Mouse (Mus musculus): ENCODE data around the gene Fbxo33. TPM values are rescaled to one million over a fixed set of nuclear protein-coding genes. Genes with fewer than 3 reads are reported as not detected.

Fbxo33 gene
- polyA plus RNA-seq, 1 experiment from 2014 or later: 7.2 TPM

Small RNAs within 50 kb of the gene (microRNA-seq; reads per million reads assigned to microRNA genes)
- not detected for gene Gm27284

Other genes with a start within 250 kb of the Fbxo33 start
- gene Sec23a, start 207.7 kb downstream of the Fbxo33 start, polyA plus RNA-seq (2016; fragmentation: Nextera tagmentation; extraction: Ambion mirVana): 93.0 and 97.1 TPM in 2 replicates
- gene Gemin2, start 206.3 kb downstream of the Fbxo33 start, polyA plus RNA-seq (2016; fragmentation: Nextera tagmentation; extraction: Ambion mirVana): 25.4 and 25.9 TPM in 2 replicates
- 80.4 and 83.2 TPM in 2 replicates for gene Trappc6b, start 158.3 kb downstream of the Fbxo33 start, polyA plus RNA-seq (2016; fragmentation: Nextera tagmentation; extraction: Ambion mirVana)
- gene Pnn, start 152.8 kb downstream of the Fbxo33 start, polyA plus RNA-seq (2016; fragmentation: Nextera tagmentation; extraction: Ambion mirVana): 73.4 and 78.0 TPM in 2 replicates
- 46.2 and 48.5 TPM in 2 replicates for gene Mia2, start 123.9 kb downstream of the Fbxo33 start, polyA plus RNA-seq (2016; fragmentation: Nextera tagmentation; extraction: Ambion mirVana)

All from heart, embryonic 12.5 days (tissue).